Mouse (Mus musculus) frontal cortex, adult (tissue): ENCODE measurements around the gene Elobl.

Source experiments
- ATAC-seq: cut with Nextera tagmentation; 2 replicates; pipeline ENCODE4 v1.9.2; 2017; ENCODE audit warnings: mild to moderate bottlenecking, moderate library complexity, mixed read lengths; ENCODE audit not compliant: low TSS enrichment

Gene Elobl

DNA sequence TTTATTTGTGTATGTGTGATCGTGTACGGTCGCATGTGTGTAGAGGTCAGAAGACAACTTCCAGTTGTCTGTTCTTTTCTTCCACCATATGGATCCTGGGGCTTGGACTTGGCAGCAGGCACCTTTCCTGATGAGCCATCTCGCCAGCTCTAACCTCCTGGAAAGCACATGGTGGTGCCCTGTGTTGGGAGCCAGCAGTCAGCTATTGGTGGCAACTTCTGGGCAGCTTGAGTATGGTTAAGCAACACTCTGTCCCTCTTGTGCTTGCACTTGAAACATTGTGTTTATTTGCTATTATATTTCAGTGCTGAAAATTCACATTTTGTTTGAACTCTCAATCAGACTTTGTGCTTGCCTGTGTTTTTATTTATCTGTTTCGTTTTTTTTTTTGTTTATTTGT lies 22.2 kb upstream of the Elobl start:
- no peak for ATAC-seq

GRCm38 (mm10) chr11:88986616-88987015 lies 19.9 kb upstream of the Elobl start:
- no peak for ATAC-seq

GRCm38 (mm10) chr11:88981337-88981736 lies 14.6 kb upstream of the Elobl start:
- no peak for ATAC-seq

DNA sequence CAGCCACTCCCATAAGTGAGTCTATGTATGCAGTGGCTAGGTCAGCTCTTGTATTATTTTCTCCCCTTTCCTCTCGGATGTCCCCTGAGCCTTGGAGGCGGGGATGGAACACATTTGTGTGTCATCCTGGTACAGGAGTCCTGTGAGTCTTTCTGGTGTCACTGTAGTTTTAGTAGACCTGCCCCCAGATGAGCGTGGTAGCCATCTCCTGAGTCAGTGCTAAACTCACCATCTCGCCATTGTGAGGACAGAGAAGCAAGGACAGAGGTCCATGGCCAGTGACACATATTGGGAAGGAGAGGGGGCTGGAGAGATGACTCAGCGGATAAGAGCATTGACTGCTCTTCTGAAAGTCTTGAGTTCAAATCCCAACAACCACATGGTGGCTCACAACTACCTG lies 10.5 kb upstream of the Elobl start:
- no peak for ATAC-seq

GRCm38 (mm10) chr11:88976320-88976719 lies 9.6 kb upstream of the Elobl start:
- no peak for ATAC-seq

- ATAC-seq: peak; percentile 91
Observed at GRCm38 (mm10) chr11:88973776-88974701, 7.3 kb upstream of the Elobl start.

DNA sequence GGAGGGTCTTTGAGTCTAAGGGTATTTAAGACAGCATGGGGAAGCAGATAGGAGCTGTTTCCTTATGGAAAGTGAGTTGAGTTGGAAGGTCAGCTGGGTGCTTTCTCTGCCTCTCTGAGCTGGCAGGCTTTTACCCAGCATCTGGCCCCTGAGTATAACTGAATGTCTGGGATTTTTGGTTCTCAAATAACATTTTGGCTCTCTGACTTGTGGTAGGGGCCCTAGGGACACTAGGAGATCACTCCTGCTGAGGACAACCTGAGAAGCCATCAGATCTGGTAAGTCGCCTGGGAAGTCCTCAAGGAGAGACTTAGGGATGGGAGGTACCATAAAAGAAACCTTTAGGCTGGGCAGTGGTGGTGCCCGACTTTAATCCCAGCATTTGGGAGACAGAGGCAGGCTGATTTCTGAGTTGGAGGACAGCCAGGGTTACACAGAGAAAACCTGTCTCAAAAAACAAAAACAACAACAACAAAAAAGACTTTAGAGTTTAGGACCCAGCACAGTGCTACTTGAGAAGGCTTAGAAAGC lies 3.5 kb upstream of the Elobl start, which contains the start of gene Coil:
Gene Coil (plus strand): TSS at position 51 of the 531 bp plus-strand sequence.
- ATAC-seq: no peak

- ATAC-seq: no peak
Observed at GRCm38 (mm10) chr11:88958851-88959250, 7.9 kb downstream of the Elobl start.

DNA sequence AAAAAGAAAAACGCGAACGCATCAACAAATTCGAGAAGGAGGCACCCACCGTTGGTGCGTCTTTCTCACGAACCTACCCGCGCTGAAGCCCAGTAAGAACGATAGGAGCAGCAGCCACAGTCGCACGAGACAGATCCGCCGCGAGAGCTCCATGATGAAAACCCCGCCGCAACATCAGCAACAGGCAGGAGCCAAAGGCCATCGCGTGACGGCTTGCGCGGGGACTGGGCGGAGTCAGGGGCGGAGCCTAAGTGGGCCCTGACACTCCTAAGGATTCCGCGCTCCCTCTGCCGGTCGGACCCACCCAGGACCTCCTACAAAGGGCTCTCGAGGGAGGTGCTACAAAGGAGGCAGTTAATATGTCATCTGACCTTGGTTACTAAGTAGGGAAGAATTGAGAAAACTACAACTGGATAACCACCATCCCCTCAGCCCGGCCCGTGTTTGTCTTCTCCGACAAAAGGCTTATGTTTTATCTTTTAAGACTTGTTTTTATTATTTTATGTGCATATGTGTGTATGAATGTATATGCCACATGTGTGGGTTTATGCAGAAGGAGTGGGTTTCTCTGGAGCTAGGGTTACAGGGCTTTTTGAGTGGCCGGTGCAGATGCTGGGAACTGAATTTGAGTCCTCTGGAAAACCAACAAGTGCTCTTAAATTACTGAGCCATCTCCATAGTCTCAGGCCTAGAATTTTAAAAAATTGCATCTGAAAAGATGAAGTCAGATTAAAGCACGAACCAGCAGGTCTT lies 11.3 kb downstream of the Elobl start, which contains the start of gene Scpep1:
Gene Scpep1 (minus strand): TSS at position 249 of the 753 bp plus-strand sequence.
- ATAC-seq: peak; percentile 99

GRCm38 (mm10) chr11:88954803-88955202 lies 11.9 kb downstream of the Elobl start:
- peak; percentile 35; the same call in 1 of the 2 replicates for ATAC-seq

DNA sequence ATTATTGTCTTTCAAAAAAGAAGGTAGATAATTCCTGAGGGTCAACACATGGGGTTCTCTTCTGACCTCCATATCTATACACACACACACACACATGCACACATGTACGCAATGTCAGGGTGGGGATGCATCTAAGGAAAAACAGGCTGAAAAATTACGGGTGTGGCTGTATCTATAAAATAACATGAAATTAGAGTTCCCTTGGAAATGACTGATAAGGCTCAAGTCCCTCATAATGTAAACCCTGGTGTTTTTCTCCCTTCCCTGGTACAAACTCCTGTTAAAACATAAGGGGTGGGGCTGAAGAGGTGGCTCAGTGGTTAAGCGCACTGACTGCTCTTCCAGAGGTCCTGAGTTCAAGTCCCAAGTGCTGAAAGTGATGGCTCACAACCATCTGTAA lies 13.1 kb downstream of the Elobl start:
- ATAC-seq: no peak

DNA sequence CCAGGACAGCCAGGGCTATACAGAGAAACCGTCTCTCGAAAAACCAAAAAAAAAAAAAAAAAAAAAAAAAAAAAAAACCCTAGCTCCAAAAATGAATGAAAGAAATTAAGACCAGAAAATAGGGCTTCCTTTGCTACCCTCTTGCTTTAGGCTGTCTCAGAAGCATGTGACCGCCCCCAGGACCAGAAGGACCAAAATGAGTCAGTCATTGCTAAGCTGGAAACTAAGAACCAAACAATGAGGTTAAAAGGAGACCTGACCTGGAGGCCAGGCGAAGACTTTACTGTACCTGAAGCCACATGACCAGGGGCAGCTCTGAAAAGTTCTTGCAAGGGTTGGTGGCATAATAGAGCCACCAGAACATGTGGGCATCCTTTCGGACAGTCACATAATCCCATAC lies 14.6 kb downstream of the Elobl start:
- ATAC-seq: no peak

GRCm38 (mm10) chr11:88951576-88951975 lies 15.2 kb downstream of the Elobl start:
- no peak for ATAC-seq

- no peak for ATAC-seq
Observed at GRCm38 (mm10) chr11:88950640-88951250, 16.0 kb downstream of the Elobl start.

DNA sequence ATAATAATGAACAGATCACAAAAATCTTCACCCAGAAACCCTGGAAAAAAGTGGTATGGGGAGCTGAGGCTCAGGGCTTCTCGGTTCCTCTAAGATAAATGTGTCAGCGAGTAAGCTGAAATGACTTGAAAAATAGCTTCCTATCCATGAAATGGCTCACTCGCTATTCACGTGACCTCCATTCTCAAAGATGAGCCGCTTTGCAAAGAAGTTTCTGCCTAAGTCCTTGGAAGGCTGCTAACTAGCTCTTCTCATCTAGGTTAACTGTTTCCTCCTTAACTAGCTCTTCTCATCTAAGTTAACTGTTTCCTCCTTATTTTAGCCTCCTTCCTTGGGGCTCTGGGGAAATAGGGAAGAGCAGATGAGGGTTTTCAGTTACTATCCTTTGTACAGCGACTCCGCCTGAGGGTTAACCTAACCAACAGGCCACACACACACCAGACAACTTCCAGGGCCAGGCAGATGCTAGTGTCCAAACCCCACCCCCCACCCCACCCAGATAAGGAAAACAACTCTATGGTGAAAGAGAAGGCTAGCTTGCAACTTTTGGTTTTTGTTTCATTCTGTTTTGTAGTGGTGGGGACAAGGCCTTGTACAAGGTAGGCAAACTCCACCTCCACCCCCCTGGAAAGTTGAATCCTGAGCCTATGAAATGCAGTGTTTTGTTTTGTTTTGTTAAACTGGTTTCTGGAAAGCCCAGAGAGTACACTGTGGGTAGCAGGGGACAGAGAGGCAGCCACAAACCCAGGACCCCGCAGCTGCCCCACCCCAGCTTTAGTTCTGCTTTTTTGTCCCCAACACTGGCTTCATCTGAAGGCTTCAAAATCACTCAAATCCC lies 16.7 kb downstream of the Elobl start:
- no peak for ATAC-seq

GRCm38 (mm10) chr11:88948896-88949295 lies 17.8 kb downstream of the Elobl start:
- ATAC-seq: no peak

GRCm38 (mm10) chr11:88945971-88946585 lies 20.7 kb downstream of the Elobl start:
- ATAC-seq: no peak

DNA sequence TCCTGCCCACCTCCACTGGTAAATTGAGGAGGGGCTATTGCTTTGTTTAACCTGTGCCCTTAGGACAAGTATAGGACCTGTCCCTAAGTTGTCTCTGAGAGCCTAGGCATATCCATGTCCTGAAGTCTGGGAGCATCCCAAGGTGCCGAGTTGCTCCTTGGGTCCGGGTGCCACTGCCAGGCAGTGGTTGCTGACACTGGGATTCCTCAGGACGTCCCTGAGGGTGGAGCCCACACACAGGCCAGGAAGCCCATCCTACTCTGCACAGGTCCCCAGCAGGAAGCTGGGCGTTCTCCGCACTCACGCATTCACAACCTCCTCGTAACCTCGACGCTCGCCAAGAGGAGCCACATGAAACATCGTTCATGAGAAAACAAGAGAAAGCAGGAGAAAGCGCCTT lies 25.2 kb downstream of the Elobl start:
- ATAC-seq: no peak

DNA sequence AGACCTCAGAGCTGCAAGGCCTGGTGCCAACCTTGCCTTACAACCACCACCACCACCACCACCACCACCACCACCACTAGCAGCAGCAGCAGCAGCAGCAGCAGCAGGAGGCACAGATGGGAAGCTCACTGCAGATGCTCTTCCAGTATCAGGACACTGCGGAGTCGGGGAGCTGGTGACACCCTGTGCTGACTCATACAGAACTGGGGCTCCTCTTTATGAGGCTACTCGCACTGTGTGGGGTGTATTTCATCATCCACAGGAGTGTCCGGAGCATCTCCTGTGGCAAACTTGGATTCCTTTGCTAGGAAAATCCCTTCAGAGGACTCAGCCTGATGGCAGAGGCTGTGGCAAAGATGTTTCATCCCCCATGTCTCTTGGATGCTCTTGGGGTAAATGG lies 27.1 kb downstream of the Elobl start:
- ATAC-seq: peak; percentile 96

- ATAC-seq: no peak
Observed at GRCm38 (mm10) chr11:88938770-88939169, 28.0 kb downstream of the Elobl start.

- ATAC-seq: no peak
Observed at GRCm38 (mm10) chr11:88937886-88938285, 28.8 kb downstream of the Elobl start.
